Comparison of ENCODE assay signal across 13 mouse cellular contexts in genomic region chr7:100012085-100012484, GRCm38 (mm10). TPM values are rescaled to one million over a fixed set of nuclear protein-coding genes. Genes with fewer than 3 reads are reported as not detected.
A peak's percentile ranks its signal among the peaks of the same experiment; 100 is the strongest.
DNase-seq lines count a peak whose midpoint lies in the region; ATAC-seq and TF ChIP-seq lines count a peak whose summit lies in the region.
"Had no signal": no experiment of that assay in that cellular context is flagged by ENCODE, and none has a peak within 500 bp of the region (broad histone marks: within the 10 kb centered on the region; RNA-seq: fewer than 3 reads in every experiment).

No protein-coding gene starts in this region.

- no peak overlapping the region for H3K9ac ChIP-seq in hindbrain, embryonic 16.5 days (ENCODE audit: low read depth, low read length)
- H3K9ac ChIP-seq: liver, embryonic 14.5 days had no signal

- no peaks in the 10 kb centered on the region for H3K9me3 ChIP-seq in hindbrain, embryonic 16.5 days (ENCODE audit: control insufficient read depth, low read length)

- H3K27me3 ChIP-seq in hindbrain, embryonic 16.5 days (replicated peaks; ENCODE audit: control insufficient read depth, insufficient read depth, low read length) = peaks cover 16% of the 10 kb centered on the region

- peak; percentile 65 for DNase-seq in gastrocnemius, adult 2 months
- no peak for DNase-seq in gastrocnemius, postnatal 10 days
- DNase-seq in left cerebral cortex, postnatal 4 days = peak; percentile 69
- DNase-seq in left cerebral cortex, adult 8-10 months (ENCODE audit: low spot score in 2 of 2) = no peak
- peak; percentile 57 for DNase-seq in Muller cell, postnatal 12 days (ENCODE audit: inconsistent ontology term)
- no peak for DNase-seq in urinary bladder, postnatal 36 days (ENCODE audit: low spot score in 2 of 2)
- DNase-seq: lung, postnatal 4 days had no signal

- no peak overlapping the region for H3K4me3 ChIP-seq in gastrocnemius, adult 2 months
- no peak overlapping the region for H3K4me3 ChIP-seq in hindbrain, embryonic 16.5 days (ENCODE audit: low read length)
- H3K4me3 ChIP-seq: heart, adult 2 months; left cerebral cortex, adult 2 months; myocyte had no signal

- intact Hi-C loops in gastrocnemius, adult 2 months (cut with DNase I) = loop anchor here (5.0 kb wide), 1 partner anchor 110 kb away; the partner anchor contains the start of gene Pold3
- intact Hi-C loops in left cerebral cortex, postnatal 4 days (cut with DNase I) = no loop called here

- H3K27ac ChIP-seq in gastrocnemius, adult 2 months = no peak overlapping the region
- no peak overlapping the region; the same call in 1 of the 2 replicates for H3K27ac ChIP-seq in hindbrain, embryonic 16.5 days (ENCODE audit: low read depth, low read length)
- H3K27ac ChIP-seq: heart, adult 2 months; left cerebral cortex, adult 2 months; liver, embryonic 14.5 days had no signal

- WGBS in hindbrain, embryonic 16.5 days = 37% methylated on average over 8 of the region's 8 CpGs

- peaks cover 2% of the 10 kb centered on the region; the same call in 1 of the 2 replicates for H3K4me1 ChIP-seq in hindbrain, embryonic 16.5 days (ENCODE audit: control insufficient read depth, insufficient read depth, low read depth, low read length)

- TF ChIP-seq CTCF in gastrocnemius, adult 2 months (IDR thresholded peaks at IDR 0.05) = no peak

- ATAC-seq in hindbrain, embryonic 16.5 days = peak; percentile 76

- H3K4me2 ChIP-seq in hindbrain, embryonic 16.5 days (ENCODE audit: low read length) = no peak overlapping the region

- H3K36me3 ChIP-seq in hindbrain, embryonic 16.5 days (ENCODE audit: control insufficient read depth, insufficient read depth, low read length) = no peaks in the 10 kb centered on the region

RNA-seq across cellular contexts. Expression of gene Chrdl2, which starts 6.1 kb away (rescaled TPM):
- 1 to 10 TPM; 2.0 to 3.2 TPM for total RNA-seq in gastrocnemius, adult 2 months (2021)
- 1 to 10 TPM; 2.5 to 3.3 TPM for total RNA-seq in gastrocnemius, postnatal 10 days (2021)
- total RNA-seq in left cerebral cortex, postnatal 4 days (2021) = not detected
- under 1 TPM; 0.19 to 0.61 (median 0.48) TPM for total RNA-seq in left cerebral cortex, adult 8-10 months (2022)
- polyA plus RNA-seq in hindbrain, embryonic 16.5 days (2015; fragmentation: Nextera tagmentation; extraction: Ambion mirVana) = 0.88 and 1.1 TPM in 2 replicates
- polyA plus RNA-seq: myocyte; thymus, postnatal 0 days had no signal

RNA-seq across cellular contexts. Expression of gene Rnf169, which starts 31.8 kb away (rescaled TPM):
- total RNA-seq in gastrocnemius, adult 2 months (2021) = 1 to 10 TPM; 8.1 to 10.0 TPM
- total RNA-seq in gastrocnemius, postnatal 10 days (2021) = 10 to 100 TPM in 1 of 2 experiments, 1 to 10 TPM in 1; 9.2 to 10.5 TPM
- total RNA-seq in left cerebral cortex, postnatal 4 days (2021) = 10 to 100 TPM; 25.4 to 27.1 TPM
- total RNA-seq in left cerebral cortex, adult 8-10 months (2022) = 10 to 100 TPM; 49.0 to 54.0 (median 51.9) TPM
- 4.1 and 4.2 TPM in 2 replicates for polyA plus RNA-seq in hindbrain, embryonic 16.5 days (2015; fragmentation: Nextera tagmentation; extraction: Ambion mirVana)

Comparison
In these comparisons a context has a peak if more than half of its experiments do, and no peak if none do; other contexts are left out.
1. DNase-seq: peak in gastrocnemius, adult 2 months (single experiment), left cerebral cortex, postnatal 4 days (single experiment) and Muller cell, postnatal 12 days (single experiment); none in gastrocnemius, postnatal 10 days (single experiment), left cerebral cortex, adult 8-10 months (0 of 2) and urinary bladder, postnatal 36 days (0 of 2).